Mouse (Mus musculus) kidney, adult 2 months (tissue): ENCODE measurements around the gene Mgat4c.

ENCODE experiments used
- CTCF ChIP-seq: fragments of 200-500 bp; conservative IDR thresholded peaks from 2 replicates; pipeline ENCODE4 v1.5.1; 2011; ENCODE audit warnings: low read depth, mild to moderate bottlenecking, control low read depth, low read length, moderate library complexity, mixed read lengths; ENCODE audit not compliant: insufficient read depth, insufficient read length
- POLR2A ChIP-seq: fragments of 200-500 bp; IDR thresholded peaks from one replicate; pipeline ENCODE4 v1.6.1; 2011; ENCODE audit warnings: low read depth, low read length, control low read depth

DNA sequence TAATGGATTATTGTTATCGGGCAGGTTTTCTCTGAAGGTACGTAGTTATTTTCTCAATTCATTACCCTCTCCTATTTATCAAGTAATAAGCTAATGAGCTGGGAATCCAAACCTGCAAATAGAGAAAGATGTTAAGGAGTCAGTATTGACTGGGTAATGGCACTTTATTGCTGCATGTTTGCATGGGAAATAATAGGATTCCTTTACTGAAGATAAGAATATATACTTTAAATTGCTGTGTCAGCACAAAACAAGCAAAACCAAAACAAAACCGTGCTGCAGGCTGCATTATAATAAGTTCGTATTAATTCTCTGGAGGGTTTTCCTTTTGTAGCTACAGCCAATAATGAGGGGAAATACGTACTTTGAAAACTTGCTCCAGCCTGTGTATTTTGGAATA lies 627 bp downstream of the Mgat4c start:
- no peak for TF ChIP-seq CTCF
- TF ChIP-seq POLR2A: no peak
